Mouse (Mus musculus) heart, adult 9 months (tissue): ENCODE measurements around the gene Mindy4.
A peak's percentile ranks its signal among the peaks of the same experiment; 100 is the strongest.
"Not testable (repeated sequence)": the region's sequence is repeated elsewhere in the genome, so short reads cannot be mapped to it uniquely, and the experiment has no call there.

Experiments used
- DNase-seq, 2 experiments: peaks; one replicate each; pipeline ENCODE4 v3.0.0; 2022; ENCODE audit warnings: low spot score in 2 of 2

The Mindy4 gene

DNA sequence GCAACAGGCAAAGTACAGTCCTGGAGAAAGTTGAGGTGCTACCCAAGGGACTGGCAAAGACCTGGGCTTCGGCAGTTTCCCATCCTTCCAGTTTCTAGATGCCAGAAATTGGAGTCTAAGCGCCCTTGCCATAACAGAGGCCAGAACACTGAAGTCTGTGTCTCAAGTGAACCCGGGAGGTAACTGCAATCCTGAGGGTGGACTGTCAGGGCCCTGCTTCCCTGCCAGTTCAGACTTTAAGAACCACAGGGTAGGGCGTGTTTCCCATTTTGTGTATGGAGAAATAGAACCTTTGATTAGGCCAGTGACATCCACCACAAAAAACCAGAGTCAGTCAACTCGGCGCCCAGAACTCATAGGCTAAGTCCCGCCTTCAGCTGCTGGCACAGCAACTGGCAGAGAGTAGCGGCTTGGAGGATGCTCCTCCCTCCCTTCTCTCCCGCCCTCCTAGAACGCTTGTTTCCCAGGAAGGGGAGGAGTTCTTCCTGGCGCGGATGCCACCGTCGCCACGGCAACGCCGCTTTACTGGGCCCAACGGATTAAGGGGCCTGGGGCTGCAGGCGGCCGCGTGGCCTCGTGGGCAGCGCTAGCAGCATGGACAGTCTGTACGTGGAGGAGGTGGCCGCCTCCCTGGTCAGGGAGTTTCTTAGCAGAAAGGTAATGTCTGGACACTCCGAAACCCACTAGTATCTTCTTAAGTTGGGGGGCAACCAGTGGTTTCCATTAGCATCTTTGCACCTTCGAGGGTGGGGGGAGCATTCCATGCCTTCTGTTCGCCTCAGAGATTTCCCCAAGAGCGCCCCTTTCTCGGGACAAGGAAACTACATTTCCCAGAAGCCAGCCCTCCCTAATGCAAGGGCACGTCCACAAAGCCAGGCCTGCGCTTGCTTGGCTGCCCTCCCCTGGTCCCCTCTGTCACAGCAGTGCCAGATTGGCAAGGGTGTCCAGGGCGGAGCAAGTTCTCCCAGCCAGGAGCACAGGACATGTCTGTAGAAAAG is at the start of gene Mindy4:
Gene Mindy4, plus strand, starts transcription at position 471 of the 998 bp plus-strand sequence.
- DNase-seq = peak; percentile 91 to 93

DNA sequence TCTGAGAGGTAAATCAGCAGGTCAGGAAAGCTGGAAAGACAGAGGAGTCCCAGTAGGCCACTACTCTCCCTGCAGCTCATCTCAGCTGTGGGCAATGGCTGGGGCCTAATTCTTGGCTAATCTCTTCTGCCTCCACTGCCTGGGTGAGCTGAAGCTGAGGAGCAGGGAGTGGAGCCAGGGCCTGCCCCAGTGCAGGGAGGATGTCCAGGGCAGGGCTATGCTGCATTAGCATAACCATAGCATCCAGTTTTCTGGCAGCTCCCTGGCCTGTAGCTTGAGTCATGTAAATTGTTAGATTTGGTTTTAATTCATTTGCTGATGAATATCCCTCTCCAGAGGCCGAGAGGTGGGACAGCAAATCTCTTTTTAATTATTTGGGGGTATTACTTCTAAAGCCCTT is 43.9 kb upstream of the Mindy4 start:
- no peak for DNase-seq

DNA sequence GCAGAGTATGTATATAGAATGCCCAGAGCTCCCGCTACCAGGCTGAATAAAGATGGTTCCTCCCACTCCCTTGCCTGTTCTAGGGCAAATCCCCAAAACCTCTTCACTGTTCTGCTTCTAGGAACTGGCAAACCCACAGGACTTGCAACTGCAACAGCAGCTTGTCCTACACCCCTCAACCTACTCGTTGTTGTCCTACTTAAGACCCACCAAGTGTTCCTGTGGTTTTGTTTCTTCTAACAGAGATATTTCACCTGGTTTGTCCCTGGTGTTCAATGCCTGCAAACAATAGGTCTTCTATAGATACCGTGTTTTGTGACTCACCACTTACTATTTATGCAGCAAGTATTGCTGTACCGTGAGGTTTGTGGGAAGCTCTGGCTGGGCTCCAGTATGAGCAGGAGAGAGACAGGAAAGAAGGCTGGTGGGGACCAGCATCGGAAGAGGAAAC is 41.8 kb upstream of the Mindy4 start:
- no peak for DNase-seq

DNA sequence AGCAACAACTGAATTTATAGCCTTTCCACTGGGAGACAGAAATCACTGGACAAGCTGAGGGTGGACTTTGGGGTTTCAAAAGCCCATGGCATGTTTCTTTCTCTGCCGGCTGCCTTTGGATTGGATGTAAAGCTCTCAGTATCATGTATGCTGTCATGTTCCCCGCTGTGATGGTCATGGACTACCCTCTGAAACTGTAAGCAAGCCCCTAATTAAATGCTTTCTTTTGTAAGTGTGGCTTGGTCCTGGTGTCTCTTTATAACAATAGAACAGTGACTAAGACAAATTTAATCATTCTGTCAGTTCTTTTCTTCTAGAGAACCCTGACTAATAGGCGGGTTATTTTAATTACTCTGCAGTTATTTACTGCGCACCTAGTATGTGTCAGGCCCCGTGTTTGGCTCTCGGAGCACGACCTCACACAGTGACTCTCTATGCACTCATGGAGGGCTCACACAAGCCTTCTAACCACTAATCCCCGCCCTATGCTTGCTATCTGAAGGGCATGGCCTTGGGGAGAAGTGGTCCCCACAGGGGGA is 40.1 kb upstream of the Mindy4 start:
- no peak for DNase-seq

DNA sequence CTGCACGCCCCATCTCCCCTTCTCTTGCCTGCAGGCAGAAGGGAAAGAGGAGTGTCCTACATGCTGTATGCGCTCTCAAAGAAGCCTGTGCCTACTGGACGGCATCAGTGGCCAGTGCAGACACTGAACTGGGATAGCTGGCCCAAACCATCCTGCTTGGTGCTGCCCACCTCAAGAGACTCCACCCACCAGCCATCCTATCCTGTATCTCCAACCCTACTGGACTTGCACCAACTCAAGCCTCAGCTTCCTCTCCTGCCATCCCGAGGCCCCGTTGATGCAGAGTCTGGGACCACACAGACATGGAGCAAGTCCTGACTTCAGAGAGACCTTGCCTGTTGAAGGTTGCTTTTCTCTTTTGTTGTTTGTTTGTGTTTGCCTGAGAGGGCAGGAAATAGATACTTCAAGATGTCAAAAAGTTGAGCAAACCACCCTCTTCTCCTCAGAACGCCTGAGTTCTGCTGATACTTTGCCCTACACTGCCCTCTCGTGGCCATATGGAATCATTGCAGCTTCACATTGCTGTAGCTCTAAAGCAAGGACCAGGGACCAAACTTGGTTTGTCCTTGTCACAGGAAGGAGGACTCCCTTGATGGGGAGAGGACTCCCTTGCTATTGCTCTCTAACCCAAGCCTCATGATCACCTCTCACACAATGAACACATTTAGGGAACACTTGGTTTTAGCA is 36.3 kb upstream of the Mindy4 start:
- DNase-seq = peak; percentile 67 to 77

DNA sequence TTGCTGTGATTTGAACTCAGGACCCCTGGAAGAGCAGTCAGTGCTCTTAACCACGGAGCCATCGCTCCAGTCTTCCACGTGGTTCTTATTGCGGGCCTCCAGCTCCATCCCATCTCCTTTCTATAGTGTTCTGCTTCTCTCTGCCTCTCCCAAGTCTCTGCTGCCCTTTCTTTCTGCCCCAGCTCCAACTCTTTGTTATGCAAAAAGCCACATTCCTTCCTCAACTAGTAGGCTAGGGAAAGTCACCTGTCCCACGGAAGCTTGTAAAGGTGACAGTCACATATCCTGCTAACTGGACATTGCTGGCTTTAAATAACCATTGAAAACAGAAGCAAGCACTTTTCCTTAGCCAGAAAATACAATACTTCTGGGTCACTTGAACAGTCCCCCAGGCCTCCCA is 33.4 kb upstream of the Mindy4 start:
- no peak for DNase-seq

DNA sequence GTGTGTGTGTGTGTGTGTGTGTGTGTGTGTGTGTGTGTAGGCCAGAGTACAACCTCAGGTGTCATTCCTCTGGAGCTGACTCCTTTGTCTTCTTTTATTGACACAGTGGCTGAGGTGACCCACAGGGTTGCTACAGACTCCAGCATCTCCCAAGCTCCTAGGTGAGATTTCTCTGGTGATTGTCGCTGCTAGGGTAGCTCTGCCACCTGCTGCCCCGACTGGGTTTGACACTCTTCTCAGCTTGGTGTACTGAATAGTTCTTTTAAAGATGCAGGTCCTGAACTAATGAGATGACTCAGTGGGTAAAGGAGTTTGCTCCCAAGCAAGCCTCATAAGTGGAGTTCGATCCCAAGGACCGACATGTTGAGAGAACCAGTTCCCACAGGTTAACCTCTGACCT is 31.5 kb upstream of the Mindy4 start:
- no peak for DNase-seq

DNA sequence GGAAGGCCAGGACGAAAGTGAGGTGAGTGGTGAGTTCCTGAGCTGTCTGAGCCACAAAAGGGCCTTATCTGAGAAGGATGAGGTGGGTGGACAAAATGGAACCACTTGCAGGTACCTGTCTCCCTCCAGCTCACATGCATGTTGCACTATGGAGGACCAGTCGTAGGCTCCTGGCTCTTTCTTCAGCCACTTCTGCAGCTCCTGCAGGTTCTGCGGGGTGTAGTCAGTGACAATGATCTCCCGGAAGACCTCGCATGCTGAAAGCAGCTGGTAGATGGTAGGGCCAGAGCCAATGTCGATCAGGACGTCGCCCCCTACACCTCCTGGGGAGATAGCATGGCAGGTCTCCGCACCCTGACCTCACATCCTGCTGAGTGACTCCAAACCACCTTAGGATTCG is 30.0 kb upstream of the Mindy4 start:
- no peak for DNase-seq

DNA sequence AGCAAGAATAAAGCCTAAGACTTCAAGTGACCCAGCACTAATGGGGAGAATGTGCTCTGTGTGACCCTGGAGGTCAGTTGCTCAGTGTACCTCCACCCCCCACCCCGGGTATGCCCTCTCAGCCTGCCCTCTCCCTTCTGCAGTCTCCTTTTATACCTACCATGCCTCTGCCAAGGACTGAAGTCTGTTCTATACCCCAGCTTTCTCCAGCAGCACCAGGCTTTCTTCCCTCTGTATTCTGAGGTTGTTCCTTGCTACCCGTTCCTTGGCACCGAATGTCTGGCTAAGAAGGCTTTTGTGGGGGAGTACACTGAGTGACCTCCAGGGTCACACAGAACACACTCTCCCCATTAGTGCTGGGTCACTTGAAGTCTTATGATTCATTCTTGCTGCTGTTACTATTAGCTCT is 29.2 kb upstream of the Mindy4 start:
- DNase-seq = no peak

DNA sequence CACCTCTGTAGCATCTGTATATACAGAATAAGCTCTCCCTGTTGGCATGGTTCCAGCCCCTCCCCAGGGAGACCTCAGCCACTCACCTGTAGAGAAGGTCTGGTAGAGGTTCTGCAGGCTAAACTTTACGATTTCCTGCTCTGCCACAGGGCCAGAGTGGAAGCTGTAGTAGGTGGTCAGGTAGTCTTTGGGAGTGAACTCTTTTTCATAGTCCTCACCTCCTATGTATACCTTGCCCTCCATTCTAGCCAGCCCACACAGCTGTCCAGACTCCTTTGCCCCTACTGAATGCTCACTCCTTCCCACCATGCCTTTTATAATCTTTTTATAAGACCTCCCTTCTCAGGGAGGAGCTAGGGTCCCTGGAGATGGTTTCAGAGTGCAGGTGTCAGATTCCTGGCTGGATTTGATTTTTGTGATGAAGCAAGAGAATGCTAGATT is 28.4 kb upstream of the Mindy4 start, which contains the start of gene Inmt:
Gene Inmt, minus strand, starts transcription at position 303 of the 441 bp plus-strand sequence.
- peak; percentile 27 to 47 for DNase-seq

DNA sequence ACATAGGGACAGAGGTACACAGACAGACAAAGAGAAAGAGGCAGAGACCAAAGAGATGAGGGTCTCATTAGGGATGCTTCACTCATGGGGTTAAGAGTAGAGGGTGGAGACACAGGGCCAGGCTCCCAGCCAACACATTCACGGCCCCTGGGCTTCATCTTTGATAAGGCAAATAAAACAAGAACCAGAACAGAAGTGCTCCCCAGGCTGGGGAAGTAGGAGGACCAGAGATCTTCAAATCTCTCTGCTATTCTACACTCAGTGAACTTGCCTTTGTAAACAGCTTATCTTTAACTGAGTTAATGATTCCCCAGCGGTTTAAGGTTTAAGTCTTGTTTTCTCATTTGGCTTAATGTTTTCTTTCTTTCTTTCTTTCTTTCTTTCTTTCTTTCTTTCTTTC is 27.7 kb upstream of the Mindy4 start:
- peak in 1 of 2 experiments; percentile 36 for DNase-seq

DNA sequence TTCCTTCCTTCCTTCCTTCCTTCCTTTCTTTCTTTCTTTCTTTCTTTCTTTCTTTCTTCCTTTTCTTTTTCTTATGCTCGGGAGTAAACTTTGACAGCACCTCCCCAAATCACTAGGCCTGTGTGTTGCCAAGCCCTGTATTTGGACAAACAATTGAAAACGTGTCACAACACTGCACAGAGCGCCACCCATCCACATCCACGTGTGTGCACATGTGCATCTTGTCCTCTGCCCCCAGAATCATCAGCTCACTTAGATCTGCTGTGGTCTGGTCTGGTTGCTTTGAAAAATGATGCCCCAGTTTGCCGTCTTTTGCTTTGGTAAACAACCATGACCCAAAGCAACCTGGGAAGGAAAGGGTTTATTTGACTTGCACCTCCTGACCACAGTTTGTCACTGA is 27.3 kb upstream of the Mindy4 start:
- peak; percentile 52 to 60 for DNase-seq

DNA sequence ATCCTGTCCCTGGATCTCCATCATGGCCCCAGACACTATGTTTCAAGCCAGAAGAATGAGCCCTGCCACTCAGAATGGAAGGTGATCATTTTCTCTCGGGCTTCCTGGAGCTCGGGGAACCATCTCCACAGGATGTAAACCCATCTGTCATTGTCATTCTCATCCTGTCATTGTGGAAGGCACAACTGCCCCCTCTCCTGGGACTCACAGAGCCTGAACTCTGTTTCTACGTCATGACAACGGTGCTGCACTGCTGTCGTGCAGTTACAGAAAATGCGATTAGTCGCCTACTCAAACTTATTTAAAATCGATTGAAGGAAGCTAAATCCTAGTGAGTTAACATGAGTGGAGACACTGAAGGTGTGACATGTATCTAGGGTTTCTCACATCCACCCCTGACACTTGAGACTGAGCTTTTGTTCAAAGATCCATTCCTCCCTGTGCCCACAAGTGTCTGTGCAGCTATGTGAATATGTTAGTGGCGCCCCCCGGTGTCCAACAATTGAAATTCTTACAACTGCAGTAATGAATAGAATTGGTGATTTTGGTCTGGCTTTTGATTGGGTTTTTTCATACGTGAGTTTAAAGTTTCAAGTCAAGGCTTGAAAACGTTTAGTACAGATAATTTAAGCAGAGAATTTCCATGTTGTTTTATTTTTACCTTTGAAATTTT is 26.0 kb upstream of the Mindy4 start:
- no peak for DNase-seq

DNA sequence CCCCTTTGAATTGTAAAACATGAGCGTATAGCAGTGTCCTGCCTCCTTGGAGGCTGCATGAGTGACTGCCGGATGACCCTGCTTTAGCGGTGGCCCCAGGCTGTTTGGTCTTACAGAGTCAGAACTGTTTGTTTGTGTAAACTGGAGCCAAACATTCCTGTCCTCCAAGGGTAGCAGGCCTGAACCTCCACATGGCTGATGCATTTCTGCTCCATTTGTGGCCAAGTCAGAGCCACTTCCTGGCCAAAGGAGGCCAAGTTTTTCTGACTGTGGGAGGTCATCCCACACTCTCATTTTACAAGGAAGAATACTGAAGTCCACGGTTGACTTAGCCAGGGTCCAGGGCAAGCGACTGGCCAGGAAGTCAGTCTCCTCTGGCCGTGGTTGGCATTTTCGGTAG is 23.6 kb upstream of the Mindy4 start:
- peak; percentile 69 to 71 for DNase-seq

DNA sequence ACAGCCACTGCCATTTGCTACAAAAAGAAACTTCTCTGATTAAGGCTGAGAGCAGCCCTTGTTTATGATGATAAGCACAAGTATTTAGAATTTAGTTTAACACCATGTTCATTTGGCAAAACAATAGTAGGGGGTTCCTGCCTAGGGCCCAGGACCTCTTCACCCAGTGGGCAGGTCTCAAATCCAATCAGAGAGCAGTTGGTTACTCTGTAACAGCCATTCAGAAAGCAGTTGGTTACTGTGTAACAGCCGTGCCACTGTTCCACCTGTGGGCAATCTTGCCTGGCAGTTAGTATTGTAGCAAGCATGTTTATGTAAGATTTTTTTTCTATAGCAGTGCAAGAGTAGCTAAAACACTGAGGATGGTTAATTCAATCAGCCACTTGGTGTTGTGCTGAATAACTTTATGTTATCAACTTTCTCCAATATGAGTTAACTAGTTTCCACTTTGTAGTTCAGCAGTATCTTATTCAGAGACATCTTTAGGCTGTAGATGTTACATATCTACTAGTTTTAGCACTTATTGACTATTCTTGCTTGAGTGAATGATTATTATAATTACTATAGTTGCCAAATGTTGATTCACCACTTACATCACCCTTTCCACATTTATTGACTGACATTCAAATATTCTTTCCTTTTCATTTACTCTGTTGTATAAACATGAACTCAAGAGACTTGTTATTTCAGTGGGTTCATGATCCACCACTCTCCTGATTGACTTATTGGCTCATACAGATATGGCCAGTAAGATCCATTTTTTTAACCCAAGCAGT is 20.3 kb upstream of the Mindy4 start:
- no peak for DNase-seq

DNA sequence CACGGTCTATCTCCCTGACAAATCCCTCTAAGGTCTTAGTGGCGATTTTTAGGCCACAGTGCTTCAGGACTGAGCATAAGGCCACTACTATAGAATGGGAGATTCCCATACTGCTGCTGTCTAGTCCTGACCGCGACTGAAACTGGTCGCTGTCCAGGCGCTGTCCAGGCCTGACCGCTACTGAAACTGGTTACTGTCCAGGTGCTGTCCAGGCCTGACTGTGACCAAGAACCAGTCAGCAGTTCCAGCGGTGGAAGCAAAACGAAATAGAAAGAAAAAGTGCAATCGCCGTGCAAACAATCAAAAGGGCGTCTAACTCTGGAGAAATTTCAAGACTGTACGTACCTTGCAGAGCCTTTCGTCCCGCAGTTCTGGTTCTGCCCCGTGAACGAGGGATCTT is 15.4 kb upstream of the Mindy4 start:
- not testable (repeated sequence) for DNase-seq

DNA sequence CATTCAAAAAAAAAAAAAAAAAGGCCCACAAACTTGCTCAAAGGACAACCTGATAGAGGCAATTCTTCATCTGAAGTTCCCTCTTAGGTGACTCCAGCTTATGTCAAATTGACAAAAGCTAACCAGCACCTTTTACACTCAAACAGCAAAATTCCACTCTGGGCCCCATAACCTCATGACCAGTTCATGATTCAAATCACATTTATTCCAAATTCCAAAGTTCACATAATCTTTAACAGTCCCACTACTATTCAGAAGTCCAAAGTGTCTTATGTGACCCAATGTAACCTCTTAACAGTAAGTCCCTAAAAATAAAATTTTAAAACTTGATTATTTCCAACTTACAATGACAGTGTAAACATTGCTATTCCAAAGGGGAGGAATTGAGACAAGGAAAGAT is 13.8 kb upstream of the Mindy4 start:
- DNase-seq = no peak

DNA sequence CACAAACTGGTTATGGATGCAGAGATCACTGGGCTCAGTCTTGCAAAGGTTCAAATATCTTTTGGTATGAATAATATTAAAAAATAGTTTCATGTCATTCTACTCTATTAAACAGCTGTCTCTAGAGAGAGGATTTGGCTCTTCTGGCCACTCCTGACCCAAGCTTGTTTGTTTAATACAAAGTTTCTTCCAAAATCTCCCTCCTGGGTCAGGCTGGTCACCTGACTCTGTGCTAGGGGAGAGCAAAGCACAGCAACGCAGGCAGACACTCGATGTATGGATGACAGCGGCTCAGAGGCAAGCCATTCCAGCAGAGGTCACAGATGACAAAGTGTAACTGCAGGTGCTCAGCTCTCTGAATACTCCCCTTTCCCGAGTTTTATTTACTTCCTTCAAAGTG is 11.6 kb upstream of the Mindy4 start:
- DNase-seq = no peak

DNA sequence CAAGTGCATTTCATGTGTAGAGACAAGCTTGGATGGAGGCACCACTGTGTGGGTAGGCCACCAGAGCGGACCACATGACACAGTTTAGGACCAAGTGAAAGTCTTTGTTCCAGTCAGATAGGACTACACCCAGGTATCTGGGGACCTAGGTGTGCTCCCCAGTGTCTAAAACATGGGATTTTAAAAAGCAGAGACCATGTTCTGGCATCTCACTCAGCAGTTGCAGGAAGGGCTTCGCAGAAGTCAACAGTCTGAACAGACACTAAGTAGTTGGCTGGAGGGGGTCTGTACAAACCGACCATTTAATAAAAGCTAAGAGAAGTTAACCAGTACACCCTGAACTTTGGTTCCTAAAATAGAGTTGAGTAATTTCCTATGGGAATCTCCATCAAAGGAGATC is 10.0 kb upstream of the Mindy4 start:
- DNase-seq = no peak

DNA sequence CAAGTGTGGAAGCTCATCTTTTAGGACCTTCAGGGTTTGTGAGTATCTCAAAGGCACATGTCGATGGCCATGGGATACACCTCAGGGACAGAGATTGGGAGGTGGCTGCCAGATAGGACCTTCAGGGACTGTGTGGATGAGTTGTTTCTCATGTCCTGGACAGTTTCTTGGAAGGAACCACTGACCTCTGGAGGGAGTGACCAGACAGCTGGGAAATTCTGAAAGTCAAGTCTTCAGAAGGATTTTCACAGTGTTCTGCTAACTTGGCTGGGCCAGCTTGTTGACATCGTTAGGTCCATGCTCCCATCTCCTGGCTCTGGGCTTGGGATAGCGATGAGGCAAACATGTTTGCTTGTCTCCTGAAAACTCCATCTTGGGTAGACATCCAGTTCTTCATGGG is 4.1 kb upstream of the Mindy4 start:
- DNase-seq = peak; percentile 81 to 84

DNA sequence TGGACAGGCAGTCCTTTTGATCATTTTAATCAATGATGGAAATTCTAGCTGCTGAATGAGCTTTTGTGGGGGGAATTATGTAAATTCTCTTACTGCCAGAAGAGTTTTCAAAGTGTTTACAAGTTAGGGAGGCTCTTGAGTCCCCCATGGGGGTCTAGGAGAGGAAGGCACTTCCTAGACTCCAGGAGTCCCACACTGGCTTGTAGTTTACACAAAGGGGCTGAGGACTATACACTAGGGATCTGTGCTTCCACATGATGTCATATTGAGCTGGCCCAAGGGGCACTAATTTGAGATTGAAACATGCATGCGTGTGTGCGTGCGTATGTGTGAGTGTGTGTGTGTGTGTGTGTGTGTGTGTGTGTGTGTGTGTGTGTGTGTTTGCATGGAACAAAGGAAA is 748 bp downstream of the Mindy4 start:
- no peak for DNase-seq
